Comparison of ENCODE assay signal across 8 mouse cellular contexts in the genomic region with DNA sequence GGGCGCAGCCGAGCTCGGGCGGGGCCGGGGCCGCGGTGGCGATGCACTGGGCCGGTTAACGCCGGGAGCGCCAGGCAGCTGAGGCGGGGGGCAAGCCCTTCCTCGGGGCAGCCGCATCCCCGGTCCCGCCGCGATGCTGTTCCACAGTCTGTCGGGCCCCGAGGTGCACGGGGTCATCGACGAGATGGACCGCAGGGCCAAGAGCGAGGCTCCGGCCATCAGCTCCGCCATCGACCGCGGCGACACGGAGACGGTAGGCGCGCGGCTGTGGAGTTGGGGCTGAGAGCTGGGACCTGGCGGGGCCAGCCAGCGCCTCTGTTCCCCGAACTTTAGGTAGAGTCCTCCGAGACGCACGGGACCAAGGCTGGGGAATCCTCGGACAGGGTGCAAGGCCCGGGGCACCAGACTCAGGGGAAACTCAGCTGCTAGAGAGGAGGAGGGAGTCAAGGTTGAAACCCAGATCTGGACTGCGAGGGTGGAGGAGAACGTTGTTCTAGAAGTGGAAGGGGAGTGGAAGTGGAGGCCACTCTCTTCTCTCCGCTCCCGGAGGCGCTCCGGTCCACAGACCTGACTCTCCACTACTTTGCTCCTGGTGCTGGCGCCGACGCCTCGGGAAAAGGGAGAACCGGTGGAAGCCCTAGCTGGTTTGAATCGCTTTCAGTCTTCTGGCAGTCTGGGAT. TPM values are rescaled to one million over a fixed set of nuclear protein-coding genes. Genes with fewer than 3 reads are reported as not detected.
DNase-seq lines count a peak whose midpoint lies in the region; ATAC-seq and TF ChIP-seq lines count a peak whose summit lies in the region.

No protein-coding gene starts in this region.

- H3K9me3 ChIP-seq in lung, embryonic 14.5 days (ENCODE audit: low read depth, low read length), result no peaks in the 10 kb centered on the region
- H3K9me3 ChIP-seq in embryonic facial prominence, embryonic 11.5 days (replicated peaks; ENCODE audit: control insufficient read depth, low read length), result no peaks in the 10 kb centered on the region
- H3K9me3 ChIP-seq in hindbrain, embryonic 16.5 days (ENCODE audit: control insufficient read depth, low read length), result no peaks in the 10 kb centered on the region

- TF ChIP-seq CTCF in lung, embryonic 14.5 days (IDR thresholded peaks at IDR 0.05; ENCODE audit: low read depth), result no peak

- DNase-seq in lung, embryonic 14.5 days, result peak; percentile 21
- DNase-seq in lung, postnatal 4 days, result no peak
- DNase-seq in embryonic facial prominence, embryonic 11.5 days (ENCODE audit: low spot score), result peak; percentile 27
- DNase-seq in left cerebral cortex, postnatal 4 days, result no peak
- DNase-seq in frontal cortex, postnatal 10 days (ENCODE audit: low spot score in 2 of 2), result no peak

- peak overlapping the region; percentile 39 for H3K4me3 ChIP-seq in lung, embryonic 14.5 days (ENCODE audit: low read depth, low read length)
- peak overlapping the region; percentile 43 for H3K4me3 ChIP-seq in embryonic facial prominence, embryonic 11.5 days (ENCODE audit: low read depth, low read length)
- peak overlapping the region; percentile 46 for H3K4me3 ChIP-seq in hindbrain, embryonic 16.5 days (ENCODE audit: low read length)
- H3K4me3 ChIP-seq in myocyte, result peak overlapping the region; percentile 19

- TF ChIP-seq POLR2A in myocyte (IDR thresholded peaks at IDR 0.05; ENCODE audit: insufficient read length, low read depth), result no peak

- no peaks in the 10 kb centered on the region for H3K36me3 ChIP-seq in lung, embryonic 14.5 days (ENCODE audit: insufficient read depth)
- no peaks in the 10 kb centered on the region for H3K36me3 ChIP-seq in embryonic facial prominence, embryonic 11.5 days (replicated peaks; ENCODE audit: control insufficient read depth, insufficient read depth, low read depth, low read length)
- H3K36me3 ChIP-seq in hindbrain, embryonic 16.5 days (ENCODE audit: control insufficient read depth, insufficient read depth, low read length), result no peaks in the 10 kb centered on the region
- no peaks in the 10 kb centered on the region for H3K36me3 ChIP-seq in myocyte (ENCODE audit: control insufficient read depth, insufficient read depth)

- peak overlapping the region; percentile 32 for H3K9ac ChIP-seq in lung, embryonic 14.5 days
- peak overlapping the region; percentile 57 for H3K9ac ChIP-seq in embryonic facial prominence, embryonic 11.5 days (replicated peaks; ENCODE audit: low read length)
- peak overlapping the region; percentile 57 for H3K9ac ChIP-seq in hindbrain, embryonic 16.5 days (ENCODE audit: low read depth, low read length)

- peak overlapping the region; percentile 64 for H3K4me2 ChIP-seq in lung, embryonic 14.5 days
- H3K4me2 ChIP-seq in embryonic facial prominence, embryonic 11.5 days (ENCODE audit: low read depth, low read length), result peak overlapping the region; percentile 76
- peak overlapping the region; percentile 81 for H3K4me2 ChIP-seq in hindbrain, embryonic 16.5 days (ENCODE audit: low read length)
- H3K4me2 ChIP-seq in myocyte (ENCODE audit: low read depth), result peak overlapping the region; percentile 60

- WGBS in lung, embryonic 14.5 days, result 1% methylated on average over 53 of the region's 57 CpGs
- under 1% methylated on average over 57 of the region's 57 CpGs for WGBS in embryonic facial prominence, embryonic 11.5 days
- under 1% methylated on average over 49 of the region's 57 CpGs for WGBS in hindbrain, embryonic 16.5 days

- no peaks in the 10 kb centered on the region for H3K79me2 ChIP-seq in myocyte (ENCODE audit: control insufficient read depth, insufficient read depth)

- H3K4me1 ChIP-seq in lung, embryonic 14.5 days (ENCODE audit: insufficient read depth), result peaks cover 3% of the 10 kb centered on the region; the same call in 1 of the 2 replicates
- H3K4me1 ChIP-seq in embryonic facial prominence, embryonic 11.5 days (ENCODE audit: control insufficient read depth, insufficient read depth, low read length), result peaks cover 4% of the 10 kb centered on the region; the same call in 1 of the 2 replicates
- peaks cover 21% of the 10 kb centered on the region for H3K4me1 ChIP-seq in hindbrain, embryonic 16.5 days (ENCODE audit: control insufficient read depth, insufficient read depth, low read depth, low read length)

- H3K27me3 ChIP-seq in lung, embryonic 14.5 days (ENCODE audit: insufficient read depth, low read length), result peaks cover 100% of the 10 kb centered on the region
- H3K27me3 ChIP-seq in embryonic facial prominence, embryonic 11.5 days (ENCODE audit: control insufficient read depth, insufficient read depth, low read length), result peaks cover 83% of the 10 kb centered on the region
- H3K27me3 ChIP-seq in hindbrain, embryonic 16.5 days (replicated peaks; ENCODE audit: control insufficient read depth, insufficient read depth, low read length), result peaks cover 59% of the 10 kb centered on the region
- peaks cover 38% of the 10 kb centered on the region for H3K27me3 ChIP-seq in myocyte (ENCODE audit: control insufficient read depth, insufficient read depth, insufficient read length)

- ATAC-seq in lung, embryonic 14.5 days (ENCODE audit: insufficient read depth), result peak; percentile 13; the same call in 1 of the 2 replicates
- ATAC-seq in embryonic facial prominence, embryonic 11.5 days (replicated peaks; ENCODE audit: insufficient number of reproducible peaks, low FRiP score, low TSS enrichment, low read depth), result 0 out of 2 replicates have a peak, but pooled peaks have one; percentile 5
- ATAC-seq in hindbrain, embryonic 16.5 days, result no peak
- ATAC-seq in megakaryocyte progenitor cell, adult 5-6 weeks (replicated peaks; ENCODE audit: poor library complexity), result no peak

- intact Hi-C loops in left cerebral cortex, postnatal 4 days (cut with DNase I), result loop anchor here (5.0 to 10.0 kb wide), 4 partner anchors 243 to 534 kb away; no protein-coding TSS in a partner anchor

- no peak overlapping the region for H3K27ac ChIP-seq in lung, embryonic 14.5 days (ENCODE audit: low read depth)
- H3K27ac ChIP-seq in embryonic facial prominence, embryonic 11.5 days (replicated peaks; ENCODE audit: low read depth, low read length), result peak overlapping the region; percentile 43; the same call in 1 of the 2 replicates
- H3K27ac ChIP-seq in hindbrain, embryonic 16.5 days (ENCODE audit: low read depth, low read length), result peak overlapping the region; percentile 39

- H3ac ChIP-seq in myocyte (ENCODE audit: control insufficient read depth, insufficient read length), result no peak overlapping the region

TF ChIP-seq in myocyte, 11 proteins besides CTCF, POLR2A, EP300 and RAD21:
- no peak for TF ChIP-seq MYOG (IDR thresholded peaks at IDR 0.05; ENCODE audit: control insufficient read depth in 1 of 3, insufficient read depth in 1 of 3, insufficient read length in 2 of 3, low read depth in 2 of 3)
- no peak for TF ChIP-seq USF1 (IDR thresholded peaks at IDR 0.05; ENCODE audit: low read depth)
- TF ChIP-seq E2F4 (IDR thresholded peaks at IDR 0.05; ENCODE audit: insufficient read depth), result no peak
- no peak for TF ChIP-seq TCF3 (IDR thresholded peaks at IDR 0.05; ENCODE audit: insufficient read length, low read depth)
- TF ChIP-seq POLR2AphosphoS2 (IDR thresholded peaks at IDR 0.05; ENCODE audit: insufficient read length, low read depth), result no peak
- no peak for TF ChIP-seq SRF (IDR thresholded peaks at IDR 0.05; ENCODE audit: control insufficient read depth, insufficient read length, low read depth)
- TF ChIP-seq MAX (IDR thresholded peaks at IDR 0.05; ENCODE audit: low read depth), result no peak
- TF ChIP-seq REST (IDR thresholded peaks at IDR 0.05; ENCODE audit: insufficient read depth, insufficient read length), result no peak
- no peak for TF ChIP-seq TCF12 (IDR thresholded peaks at IDR 0.05; ENCODE audit: insufficient read depth, poor library complexity, severe bottlenecking)
- TF ChIP-seq CEBPB (IDR thresholded peaks at IDR 0.05; ENCODE audit: insufficient read depth, poor library complexity, severe bottlenecking), result no peak
- no peak for TF ChIP-seq MYOD1 (IDR thresholded peaks at IDR 0.05; ENCODE audit: control insufficient read depth in 1 of 3, insufficient read length in 2 of 3, low read depth in 2 of 3)

RNA-seq across cellular contexts. Expression of a gene that starts 12.7 kb away (rescaled TPM):
- polyA plus RNA-seq in lung, embryonic 14.5 days (2014; fragmentation: Nextera tagmentation; extraction: Ambion mirVana), result 0.20 and 0.39 TPM in 2 replicates
- 15.5 and 18.6 TPM in 2 replicates for polyA plus RNA-seq in embryonic facial prominence, embryonic 11.5 days (2014; fragmentation: Nextera tagmentation; extraction: Ambion mirVana)
- 6.8 and 9.2 TPM in 2 replicates for polyA plus RNA-seq in hindbrain, embryonic 16.5 days (2015; fragmentation: Nextera tagmentation; extraction: Ambion mirVana)
- polyA plus RNA-seq in myocyte (2012; fragmentation: generic; extraction: Trizol), result 0.89 TPM
- 100 to 1,000 TPM; 110 to 128 TPM for total RNA-seq in left cerebral cortex, postnatal 4 days (2021)
- not detected in 2 replicates for total RNA-seq in megakaryocyte progenitor cell, adult 5-6 weeks (2015)
- total RNA-seq in megakaryocyte progenitor cell, adult 5-6 weeks (2017), result not detected in 2 replicates

Comparison
In these comparisons a context has a peak if more than half of its experiments do, and no peak if none do; other contexts are left out.
1. DNase-seq: peak in lung, embryonic 14.5 days (single experiment) and embryonic facial prominence, embryonic 11.5 days (single experiment); none in lung, postnatal 4 days (0 of 2), left cerebral cortex, postnatal 4 days (single experiment) and frontal cortex, postnatal 10 days (0 of 2).
2. ATAC-seq: peak in lung, embryonic 14.5 days (single experiment) and embryonic facial prominence, embryonic 11.5 days (single experiment); none in hindbrain, embryonic 16.5 days (single experiment) and megakaryocyte progenitor cell, adult 5-6 weeks (single experiment).
3. Peak in every context shown above with its lines, with median percentiles within 50 percentile points of each other: H3K4me2 ChIP-seq, H3K4me3 ChIP-seq and H3K9ac ChIP-seq.